Mouse (Mus musculus): Measurements from ENCODE around the gene Gm13723. TPM values are rescaled to one million over a fixed set of nuclear protein-coding genes. Genes with fewer than 3 reads are reported as not detected.

Gene Gm13723
- not detected in 2 replicates for polyA plus RNA-seq (2015; fragmentation: Nextera tagmentation; extraction: Ambion mirVana)

GRCm38 (mm10) chr2:86874702-86875101 is at the start of gene Gm13723:
Gene Gm13723, minus strand, starts transcription at chr2:86874802.

GRCm38 (mm10) chr2:86892116-86892515 is 17.5 kb upstream of the Gm13723 start, which contains the start of gene Olfr1097:
Gene Olfr1097, minus strand, starts transcription at chr2:86892216.

GRCm38 (mm10) chr2:86851596-86851995 is 23.0 kb downstream of the Gm13723 start, which contains the start of gene Olfr1095:
Gene Olfr1095, minus strand, starts transcription at chr2:86851696.

GRCm38 (mm10) chr2:86824363-86824762 is 50.2 kb downstream of the Gm13723 start, which contains the start of gene Olfr1094:
Gene Olfr1094, plus strand, starts transcription at chr2:86824663.

Other genes with a start within 250 kb of the Gm13723 start
- gene Olfr1084, start 235.1 kb downstream of the Gm13723 start, polyA plus RNA-seq (2015; fragmentation: Nextera tagmentation; extraction: Ambion mirVana) = not detected in 2 replicates
- gene Olfr1085, start 212.8 kb downstream of the Gm13723 start, polyA plus RNA-seq (2015; fragmentation: Nextera tagmentation; extraction: Ambion mirVana) = not detected in 2 replicates
- not detected in 2 replicates for gene Olfr1086, start 194.7 kb downstream of the Gm13723 start, polyA plus RNA-seq (2015; fragmentation: Nextera tagmentation; extraction: Ambion mirVana)
- not detected in 2 replicates for gene Olfr1087, start 176.4 kb downstream of the Gm13723 start, polyA plus RNA-seq (2015; fragmentation: Nextera tagmentation; extraction: Ambion mirVana)
- not detected in 2 replicates for gene Olfr1089, start 141.1 kb downstream of the Gm13723 start, polyA plus RNA-seq (2015; fragmentation: Nextera tagmentation; extraction: Ambion mirVana)
- not detected in 2 replicates for gene Olfr1090, start 115.8 kb downstream of the Gm13723 start, polyA plus RNA-seq (2015; fragmentation: Nextera tagmentation; extraction: Ambion mirVana)
- gene Olfr1093, start 92.3 kb downstream of the Gm13723 start, polyA plus RNA-seq (2015; fragmentation: Nextera tagmentation; extraction: Ambion mirVana) = not detected in 2 replicates
- not detected in 2 replicates for gene Olfr141, start 64.8 kb downstream of the Gm13723 start, polyA plus RNA-seq (2015; fragmentation: Nextera tagmentation; extraction: Ambion mirVana)
- not detected in 2 replicates for gene Olfr1094, start 50.1 kb downstream of the Gm13723 start, polyA plus RNA-seq (2015; fragmentation: Nextera tagmentation; extraction: Ambion mirVana)
- not detected in 2 replicates for gene Olfr1095, start 23.1 kb downstream of the Gm13723 start, polyA plus RNA-seq (2015; fragmentation: Nextera tagmentation; extraction: Ambion mirVana)
- gene Olfr1097, start 17.4 kb upstream of the Gm13723 start, polyA plus RNA-seq (2015; fragmentation: Nextera tagmentation; extraction: Ambion mirVana) = not detected in 2 replicates
- gene Olfr1098, start 49.7 kb upstream of the Gm13723 start, polyA plus RNA-seq (2015; fragmentation: Nextera tagmentation; extraction: Ambion mirVana) = not detected in 2 replicates
- gene Olfr1099, start 85.9 kb upstream of the Gm13723 start, polyA plus RNA-seq (2015; fragmentation: Nextera tagmentation; extraction: Ambion mirVana) = not detected in 2 replicates
- not detected in 2 replicates for gene Olfr1100, start 105.2 kb upstream of the Gm13723 start, polyA plus RNA-seq (2015; fragmentation: Nextera tagmentation; extraction: Ambion mirVana)
- gene Olfr1101, start 116.4 kb upstream of the Gm13723 start, polyA plus RNA-seq (2015; fragmentation: Nextera tagmentation; extraction: Ambion mirVana) = not detected in 2 replicates
- not detected in 2 replicates for gene Olfr1102, start 123.6 kb upstream of the Gm13723 start, polyA plus RNA-seq (2015; fragmentation: Nextera tagmentation; extraction: Ambion mirVana)
- gene Olfr1104, start 152.3 kb upstream of the Gm13723 start, polyA plus RNA-seq (2015; fragmentation: Nextera tagmentation; extraction: Ambion mirVana) = not detected in 2 replicates
- not detected in 2 replicates for gene Olfr1105, start 161.7 kb upstream of the Gm13723 start, polyA plus RNA-seq (2015; fragmentation: Nextera tagmentation; extraction: Ambion mirVana)
- gene Olfr1106, start 177.5 kb upstream of the Gm13723 start, polyA plus RNA-seq (2015; fragmentation: Nextera tagmentation; extraction: Ambion mirVana) = not detected in 2 replicates
- not detected in 2 replicates for gene Olfr1107, start 201.0 kb upstream of the Gm13723 start, polyA plus RNA-seq (2015; fragmentation: Nextera tagmentation; extraction: Ambion mirVana)
- not detected in 2 replicates for gene Olfr1109, start 221.2 kb upstream of the Gm13723 start, polyA plus RNA-seq (2015; fragmentation: Nextera tagmentation; extraction: Ambion mirVana)
- not detected in 2 replicates for gene Olfr259, start 239.8 kb upstream of the Gm13723 start, polyA plus RNA-seq (2015; fragmentation: Nextera tagmentation; extraction: Ambion mirVana)